Mouse (Mus musculus) hindbrain, embryonic 14.5 days (tissue): ENCODE measurements around the gene Prr18. TPM values are rescaled to one million over a fixed set of nuclear protein-coding genes. Genes with fewer than 3 reads are reported as not detected.

Experiments used
- ATAC-seq: fragments of 200-750 bp; cut with Nextera tagmentation; 2 replicates; pipeline ENCODE4 v1.8.0; 2017; ENCODE audit warnings: moderate number of reproducible peaks, mild to moderate bottlenecking, moderate TSS enrichment, moderate library complexity; ENCODE audit not compliant: low FRiP score
- DNase-seq: peaks from one replicate; pipeline ENCODE4 v3.0.0-alpha.2; 2015; ENCODE audit warnings: low spot score
- H3K27ac ChIP-seq: fragments of 300-500 bp; sonication (generic); 2 replicates; pipeline ENCODE4 v1.5.1; 2014; ENCODE audit warnings: mild to moderate bottlenecking, moderate library complexity
- H3K27me3 ChIP-seq: fragments of 300-500 bp; sonication (generic); 2 replicates; pipeline ENCODE4 v1.6.1; 2014; ENCODE audit warnings: mild to moderate bottlenecking, low read length, mixed read lengths; ENCODE audit not compliant: control insufficient read depth, insufficient read depth
- H3K36me3 ChIP-seq: fragments of 300-500 bp; sonication (generic); replicated peaks from 2 replicates; pipeline ENCODE4 v1.6.1; 2014; ENCODE audit not compliant: control insufficient read depth, insufficient read depth
- H3K4me1 ChIP-seq: fragments of 300-500 bp; sonication (generic); replicated peaks from 2 replicates; pipeline ENCODE4 v1.6.1; 2014; ENCODE audit warnings: antibody characterized with exemption, low read length, mixed read lengths; ENCODE audit not compliant: control insufficient read depth, insufficient read depth
- H3K4me2 ChIP-seq: fragments of 300-500 bp; sonication (generic); replicated peaks from 2 replicates; pipeline ENCODE4 v1.6.1; 2014; ENCODE audit warnings: mild to moderate bottlenecking, moderate library complexity
- H3K4me3 ChIP-seq: fragments of 300-500 bp; sonication (generic); replicated peaks from 2 replicates; pipeline ENCODE4 v1.5.1; 2014; ENCODE audit warnings: mild to moderate bottlenecking, low read length
- H3K9ac ChIP-seq: fragments of 300-500 bp; sonication (generic); 2 replicates; pipeline ENCODE4 v1.6.1; 2014
- H3K9me3 ChIP-seq: fragments of 300-500 bp; sonication (generic); 2 replicates; pipeline ENCODE4 v1.6.1; 2016; ENCODE audit warnings: low read length; ENCODE audit not compliant: control insufficient read depth
- WGBS: fragments of 180-500 bp; shearing (Covaris S2); extraction: QIAGEN DNeasy Blood & Tissue Kit; methylation state at CpG from one replicate; pipeline ENCODE4 v1.1.7; 2014; 5-methylcytosine and 5-hydroxymethylcytosine counted together
- polyA plus RNA-seq: library from polyadenylated mRNA; unstranded; fragments of >200 nt; fragmentation: Nextera tagmentation; extraction: Ambion mirVana; gene quantifications from 2 replicates; pipeline ENCODE4 v1.2.1, GENCODE M21; 2014

Prr18 gene
- polyA plus RNA-seq, 1 experiment from 2014 or later = 20.9 TPM

GRCm38 (mm10) chr17:8330602-8331001, 6.7 kb upstream of the Prr18 start:
- no peak for ATAC-seq
- H3K36me3 ChIP-seq = peaks cover 15% of the 10 kb centered on the region

DNA sequence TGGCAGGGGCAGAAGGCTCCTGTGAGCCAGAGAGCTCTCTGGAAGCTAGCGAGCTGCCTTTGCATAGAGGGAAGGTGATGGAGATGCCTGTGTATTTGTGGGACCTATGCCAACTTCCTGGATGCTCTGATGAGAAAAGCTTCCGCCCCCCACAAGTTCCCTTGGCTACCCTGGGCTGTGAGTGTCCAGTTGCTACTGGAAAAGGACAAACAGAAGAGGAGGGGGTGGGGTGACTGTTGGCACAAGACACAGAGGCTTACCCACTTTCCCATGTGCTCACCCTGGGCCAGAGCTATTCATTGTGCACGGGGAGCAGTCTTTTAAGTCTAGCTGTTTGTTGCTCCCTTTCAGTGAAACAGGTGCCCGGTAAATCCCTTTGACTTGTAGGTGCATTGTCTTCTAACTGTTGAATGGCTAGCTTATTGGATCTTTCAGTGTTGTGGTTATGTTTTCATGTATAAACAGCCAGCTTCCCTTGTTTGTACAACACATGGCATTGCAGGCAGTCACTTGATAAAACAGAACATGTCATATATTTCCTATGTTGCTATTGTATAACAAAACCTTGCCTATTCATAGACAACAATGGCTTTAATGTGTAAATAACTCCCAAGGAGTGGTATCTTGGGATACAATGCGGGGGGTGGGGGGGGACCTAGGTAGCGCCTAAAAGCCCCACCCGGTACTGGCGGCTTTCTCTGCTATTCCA, 2.6 kb downstream of the Prr18 start:
- Histone ChIP-seq H3K36me3 (no peaks in the 10 kb centered on the region), H3K4me2 (peak overlapping the region; percentile 84), H3K9ac (peak overlapping the region; percentile 75), H3K27me3 (0 out of 2 replicates have a peak, but pooled peaks cover 3% of the 10 kb centered on the region), H3K27ac (peak overlapping the region; percentile 94), H3K9me3 (no peaks in the 10 kb centered on the region), H3K4me3 (peak overlapping the region; percentile 51), H3K4me1 (peaks cover 39% of the 10 kb centered on the region)
- peak; percentile 57 for DNase-seq
- WGBS = 11% methylated on average over 8 of the region's 8 CpGs
- peak; percentile 69; the same call in 1 of the 2 replicates for ATAC-seq

More at GRCm38 (mm10) chr17:8330602-8331001, 6.7 kb upstream of the Prr18 start:
- H3K4me2 ChIP-seq = no peak overlapping the region
- H3K9ac ChIP-seq = no peak overlapping the region
- no peak for DNase-seq
- H3K27me3 ChIP-seq = no peaks in the 10 kb centered on the region
- 74% methylated on average over 5 of the region's 5 CpGs for WGBS
- H3K9me3 ChIP-seq = no peaks in the 10 kb centered on the region
- H3K27ac ChIP-seq = no peak overlapping the region
- no peak overlapping the region for H3K4me3 ChIP-seq
- no peaks in the 10 kb centered on the region for H3K4me1 ChIP-seq

DNA sequence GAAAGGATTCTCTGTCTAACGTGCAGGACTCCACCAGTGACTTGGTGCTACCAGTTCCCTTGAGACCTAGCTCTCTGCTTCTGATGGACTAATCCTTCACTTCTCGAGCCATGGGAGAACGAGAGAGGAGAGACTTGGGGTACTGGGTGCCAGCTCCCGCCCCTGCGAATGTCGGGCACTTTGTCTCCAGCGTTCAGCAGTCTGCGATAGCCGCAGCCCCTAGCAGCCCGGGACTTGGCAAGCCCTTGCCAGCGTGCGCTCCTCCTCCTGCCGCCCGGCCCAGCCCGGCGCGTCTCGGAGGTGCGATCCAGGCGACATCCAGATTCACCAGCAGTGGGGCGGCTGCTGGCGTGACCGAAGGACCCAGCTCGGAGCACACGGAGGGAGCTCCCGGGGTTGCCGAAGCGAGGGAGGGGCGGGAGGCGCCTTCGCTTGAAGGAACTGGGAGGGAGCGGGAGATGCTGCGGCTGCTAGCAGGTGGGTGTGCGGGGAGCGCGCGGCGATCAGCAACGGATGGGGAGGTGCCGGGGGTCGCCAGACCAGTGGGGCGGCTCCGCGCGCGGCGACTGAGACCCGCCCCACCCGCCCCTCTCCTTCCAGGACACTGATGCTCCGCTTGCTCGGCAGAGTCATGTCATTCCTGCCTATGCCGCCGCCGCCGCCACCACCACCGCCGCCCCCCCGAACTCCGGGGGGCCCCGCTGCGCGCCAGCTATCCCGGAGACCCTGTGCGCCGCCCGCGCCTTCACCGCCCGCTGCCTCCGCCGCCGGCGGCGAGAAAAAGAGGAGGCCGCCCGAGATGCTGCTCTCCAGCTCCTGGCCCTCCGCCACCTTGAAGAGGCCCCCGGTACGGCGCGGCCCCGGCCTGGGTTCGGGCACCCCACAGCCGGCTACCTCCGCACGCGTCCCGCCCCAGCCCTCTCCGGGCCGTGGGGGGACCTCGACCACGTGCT, 3.4 kb downstream of the Prr18 start:
- peak; percentile 82 for ATAC-seq
- Histone ChIP-seq H3K4me2 (peak overlapping the region; percentile 84), H3K9me3 (no peaks in the 10 kb centered on the region), H3K27me3 (0 out of 2 replicates have a peak, but pooled peaks cover 3% of the 10 kb centered on the region), H3K27ac (peak overlapping the region; percentile 94), H3K4me1 (peaks cover 39% of the 10 kb centered on the region), H3K36me3 (no peaks in the 10 kb centered on the region), H3K9ac (peak overlapping the region; percentile 75), H3K4me3 (peak overlapping the region; percentile 51)
- DNase-seq = peak; percentile 70
- WGBS = under 1% methylated on average over 71 of the region's 92 CpGs

DNA sequence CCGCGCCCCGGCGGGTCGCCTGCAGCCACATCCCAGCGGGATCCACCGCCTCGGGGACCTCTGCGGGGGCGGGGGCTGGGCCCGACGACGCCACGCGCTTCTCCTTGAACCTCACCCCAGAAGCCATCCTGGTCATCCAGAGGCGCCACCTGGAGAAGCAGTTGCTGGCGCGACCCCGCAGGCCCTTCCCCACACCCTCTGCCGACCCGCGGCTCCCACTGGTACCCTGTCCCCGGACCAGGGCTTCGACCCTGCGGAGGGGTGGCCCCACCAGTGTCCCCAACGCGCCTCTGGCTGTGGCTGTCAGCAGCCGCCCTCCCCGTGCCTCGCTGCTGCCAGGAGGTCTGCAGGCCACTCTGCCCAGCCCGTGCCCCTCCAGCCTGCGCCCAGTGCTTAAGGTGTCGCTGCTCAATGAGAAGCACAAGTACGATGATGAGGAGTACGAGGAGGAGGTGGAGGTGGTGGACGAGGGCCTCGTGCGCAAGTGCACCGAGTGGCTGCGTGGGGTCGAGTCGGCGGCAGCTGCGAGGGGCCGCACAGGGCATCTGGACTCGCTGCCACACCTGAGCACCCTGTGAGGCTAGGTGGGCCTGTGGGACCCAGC, 4.2 kb downstream of the Prr18 start:
- no peaks in the 10 kb centered on the region for H3K36me3 ChIP-seq
- 0 out of 2 replicates have a peak, but pooled peaks cover 3% of the 10 kb centered on the region for H3K27me3 ChIP-seq
- peak overlapping the region; percentile 51 for H3K4me3 ChIP-seq
- peak overlapping the region; percentile 75 for H3K9ac ChIP-seq
- peak overlapping the region; percentile 94 for H3K27ac ChIP-seq
- no peaks in the 10 kb centered on the region for H3K9me3 ChIP-seq
- ATAC-seq = peak; percentile 18; the same call in 1 of the 2 replicates
- peak overlapping the region; percentile 84 for H3K4me2 ChIP-seq
- WGBS = 6% methylated on average over 43 of the region's 46 CpGs
- peaks cover 39% of the 10 kb centered on the region for H3K4me1 ChIP-seq
- no peak for DNase-seq

- Histone ChIP-seq H3K9ac (peak overlapping the region; percentile 75), H3K4me1 (peaks cover 39% of the 10 kb centered on the region), H3K36me3 (no peaks in the 10 kb centered on the region), H3K27me3 (0 out of 2 replicates have a peak, but pooled peaks cover 3% of the 10 kb centered on the region), H3K27ac (no peak overlapping the region), H3K4me3 (peak overlapping the region; percentile 51; the same call in 1 of the 2 replicates), H3K4me2 (peak overlapping the region; percentile 84), H3K9me3 (no peaks in the 10 kb centered on the region)
- 48% methylated on average over 5 of the region's 5 CpGs for WGBS
- ATAC-seq (no peak), DNase-seq (no peak)
These were observed 5.4 kb downstream of the Prr18 start for GRCm38 (mm10) chr17:8342706-8343105.

- Histone ChIP-seq H3K4me2 (peak overlapping the region; percentile 84), H3K4me3 (no peak overlapping the region; the same call in 1 of the 2 replicates), H3K9me3 (no peaks in the 10 kb centered on the region), H3K36me3 (no peaks in the 10 kb centered on the region), H3K4me1 (peaks cover 39% of the 10 kb centered on the region), H3K27me3 (0 out of 2 replicates have a peak, but pooled peaks cover 3% of the 10 kb centered on the region), H3K27ac (no peak overlapping the region), H3K9ac (no peak overlapping the region)
- no peak for ATAC-seq
- DNase-seq = no peak
- 49% methylated on average over 6 of the region's 6 CpGs for WGBS
These were observed 6.2 kb downstream of the Prr18 start for GRCm38 (mm10) chr17:8343416-8343815.

- WGBS = 73% methylated on average over 5 of the region's 5 CpGs
- Histone ChIP-seq H3K27ac (no peak overlapping the region), H3K36me3 (no peaks in the 10 kb centered on the region), H3K4me1 (peaks cover 11% of the 10 kb centered on the region), H3K4me3 (no peak overlapping the region), H3K4me2 (no peak overlapping the region), H3K27me3 (no peaks in the 10 kb centered on the region), H3K9ac (no peak overlapping the region), H3K9me3 (no peaks in the 10 kb centered on the region)
- ATAC-seq (no peak), DNase-seq (no peak)
These were observed 10.6 kb downstream of the Prr18 start for GRCm38 (mm10) chr17:8347765-8348285.

DNA sequence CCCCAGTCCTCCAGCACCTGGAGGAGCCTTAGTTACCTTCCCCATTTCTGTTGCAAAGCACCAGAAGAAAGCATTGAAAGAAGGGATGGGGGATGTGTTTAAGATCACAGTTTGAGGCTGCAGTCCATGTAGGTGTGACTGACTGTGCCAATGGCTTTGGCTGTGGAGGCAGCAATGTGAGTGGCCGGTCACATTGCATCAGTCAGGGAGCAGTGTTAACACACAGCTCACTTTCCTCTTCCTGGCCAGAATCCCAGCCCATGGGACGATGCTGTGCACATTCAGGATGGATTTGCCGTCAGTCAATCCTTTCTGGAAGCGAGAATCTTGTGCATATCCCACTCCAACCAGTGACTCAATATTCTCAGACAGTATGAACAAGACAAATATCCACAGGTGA, 11.7 kb downstream of the Prr18 start:
- ATAC-seq (no peak), DNase-seq (no peak)
- Histone ChIP-seq H3K27ac (no peak overlapping the region), H3K4me1 (0 out of 2 replicates have a peak, but pooled peaks cover under 1% of the 10 kb centered on the region), H3K4me3 (no peak overlapping the region), H3K27me3 (no peaks in the 10 kb centered on the region), H3K4me2 (no peak overlapping the region), H3K36me3 (no peaks in the 10 kb centered on the region), H3K9ac (no peak overlapping the region), H3K9me3 (no peaks in the 10 kb centered on the region)
- 90% methylated on average over 4 of the region's 4 CpGs for WGBS
